Mouse (Mus musculus) liver, embryonic 15.5 days (tissue): ENCODE results near the gene N6amt1. TPM values are rescaled to one million over a fixed set of nuclear protein-coding genes. Genes with fewer than 3 reads are reported as not detected.
A peak's percentile ranks its signal among the peaks of the same experiment; 100 is the strongest.

Experiments
- ATAC-seq: fragments of 200-750 bp; cut with Nextera tagmentation; 2 replicates; pipeline ENCODE4 v1.8.0; 2017; ENCODE audit warnings: moderate number of reproducible peaks, mild to moderate bottlenecking, moderate library complexity; ENCODE audit not compliant: insufficient read depth
- H3K27ac ChIP-seq: fragments of 300-500 bp; sonication (generic); replicated peaks from 2 replicates; pipeline ENCODE4 v1.5.1; 2015; ENCODE audit warnings: mild to moderate bottlenecking, inconsistent platforms
- H3K27me3 ChIP-seq: fragments of 300-500 bp; sonication (generic); 2 replicates; pipeline ENCODE4 v1.6.1; 2015; ENCODE audit warnings: mild to moderate bottlenecking, inconsistent platforms
- H3K36me3 ChIP-seq: fragments of 300-500 bp; sonication (generic); replicated peaks from 2 replicates; pipeline ENCODE4 v1.6.1; 2015; ENCODE audit warnings: moderate library complexity, mild to moderate bottlenecking, inconsistent platforms
- H3K4me1 ChIP-seq: fragments of 300-500 bp; sonication (generic); replicated peaks from 2 replicates; pipeline ENCODE4 v1.6.1; 2015; ENCODE audit warnings: inconsistent platforms
- H3K4me2 ChIP-seq: fragments of 300-500 bp; sonication (generic); 2 replicates; pipeline ENCODE4 v1.6.1; 2015; ENCODE audit warnings: moderate library complexity, mild to moderate bottlenecking, inconsistent platforms
- H3K4me3 ChIP-seq: fragments of 300-500 bp; sonication (generic); replicated peaks from 2 replicates; pipeline ENCODE4 v1.5.1; 2015; ENCODE audit warnings: mild to moderate bottlenecking, inconsistent platforms
- H3K9ac ChIP-seq: fragments of 300-500 bp; sonication (generic); 2 replicates; pipeline ENCODE4 v1.6.1; 2015; ENCODE audit warnings: moderate library complexity, mild to moderate bottlenecking, inconsistent platforms
- H3K9me3 ChIP-seq: fragments of 300-500 bp; sonication (generic); replicated peaks from 2 replicates; pipeline ENCODE4 v1.6.1; 2016; ENCODE audit warnings: inconsistent platforms
- WGBS: fragments of 180-500 bp; shearing (Covaris S2); methylation state at CpG from one replicate; pipeline ENCODE4 v1.1.7; 2015; ENCODE audit warnings: mixed read lengths; ENCODE audit not compliant: insufficient replicate concordance; 5-methylcytosine and 5-hydroxymethylcytosine counted together
- polyA plus RNA-seq: library from polyadenylated mRNA; unstranded; fragments of >200 nt; fragmentation: Nextera tagmentation; extraction: Ambion mirVana; gene quantifications from 2 replicates; pipeline ENCODE4 v1.2.1, GENCODE M21; 2015

The N6amt1 gene
- polyA plus RNA-seq, 1 experiment from 2014 or later, result 6.0 TPM

DNA sequence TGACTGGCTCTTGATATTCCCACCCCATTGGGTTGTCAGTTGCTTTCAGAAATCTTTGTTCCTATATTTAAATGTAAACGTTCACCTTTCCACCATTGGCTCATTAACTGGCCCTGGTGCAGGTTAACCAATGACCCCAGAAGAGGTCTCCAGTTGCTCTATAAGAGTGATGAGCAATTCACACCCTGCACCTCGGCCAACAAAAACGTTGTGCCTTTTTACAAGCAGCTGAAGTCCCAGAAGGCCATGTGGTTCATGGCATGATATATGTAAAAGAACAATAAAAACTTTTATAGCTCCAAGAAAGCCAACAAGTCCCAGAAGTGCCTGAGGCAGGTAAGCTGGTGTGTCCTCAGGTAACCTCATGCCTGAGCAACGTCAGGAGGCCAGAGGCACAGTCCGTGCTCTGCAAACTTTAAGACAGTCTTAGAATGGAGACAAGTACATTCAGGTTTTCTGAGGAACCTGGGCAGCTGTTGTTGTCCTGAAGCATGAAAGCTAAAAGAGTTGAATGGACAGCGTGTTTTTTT, 12.9 kb upstream of the N6amt1 start:
- H3K4me3 ChIP-seq, result no peak overlapping the region
- H3K27ac ChIP-seq, result no peak overlapping the region
- no peak for ATAC-seq
- WGBS, result 57% methylated on average over 6 of the region's 6 CpGs
- no peak overlapping the region for H3K9ac ChIP-seq
- H3K9me3 ChIP-seq, result no peaks in the 10 kb centered on the region
- no peaks in the 10 kb centered on the region for H3K27me3 ChIP-seq
- no peaks in the 10 kb centered on the region for H3K36me3 ChIP-seq
- H3K4me2 ChIP-seq, result no peak overlapping the region
- no peaks in the 10 kb centered on the region for H3K4me1 ChIP-seq

DNA sequence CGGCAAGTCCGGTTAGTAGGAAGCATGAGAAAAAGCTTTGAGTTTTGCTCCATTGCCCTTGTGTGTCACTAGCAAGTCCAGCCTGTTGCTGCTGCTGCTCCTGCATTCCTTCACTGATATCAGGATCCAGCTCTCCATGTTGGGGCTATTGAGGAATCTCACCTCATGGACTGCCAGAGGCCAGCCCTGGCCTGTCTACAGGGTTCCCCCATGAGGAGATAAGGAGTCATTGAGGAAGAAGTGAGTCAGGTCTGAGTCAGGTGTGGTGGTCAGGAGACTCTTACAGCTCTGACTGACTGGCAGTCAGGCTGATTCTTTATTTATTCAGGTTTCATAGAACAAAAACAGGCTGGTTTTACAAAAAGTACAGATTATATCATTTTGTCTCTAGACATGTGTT, 5.9 kb upstream of the N6amt1 start:
- H3K4me3 ChIP-seq, result no peak overlapping the region
- no peak for ATAC-seq
- no peak overlapping the region for H3K4me2 ChIP-seq
- no peaks in the 10 kb centered on the region for H3K4me1 ChIP-seq
- H3K36me3 ChIP-seq, result no peaks in the 10 kb centered on the region
- no peaks in the 10 kb centered on the region for H3K9me3 ChIP-seq
- H3K9ac ChIP-seq, result no peak overlapping the region
- H3K27ac ChIP-seq, result no peak overlapping the region
- 0 out of 2 replicates have a peak, but pooled peaks cover 4% of the 10 kb centered on the region for H3K27me3 ChIP-seq
- 85% methylated on average over 2 of the region's 2 CpGs for WGBS

DNA sequence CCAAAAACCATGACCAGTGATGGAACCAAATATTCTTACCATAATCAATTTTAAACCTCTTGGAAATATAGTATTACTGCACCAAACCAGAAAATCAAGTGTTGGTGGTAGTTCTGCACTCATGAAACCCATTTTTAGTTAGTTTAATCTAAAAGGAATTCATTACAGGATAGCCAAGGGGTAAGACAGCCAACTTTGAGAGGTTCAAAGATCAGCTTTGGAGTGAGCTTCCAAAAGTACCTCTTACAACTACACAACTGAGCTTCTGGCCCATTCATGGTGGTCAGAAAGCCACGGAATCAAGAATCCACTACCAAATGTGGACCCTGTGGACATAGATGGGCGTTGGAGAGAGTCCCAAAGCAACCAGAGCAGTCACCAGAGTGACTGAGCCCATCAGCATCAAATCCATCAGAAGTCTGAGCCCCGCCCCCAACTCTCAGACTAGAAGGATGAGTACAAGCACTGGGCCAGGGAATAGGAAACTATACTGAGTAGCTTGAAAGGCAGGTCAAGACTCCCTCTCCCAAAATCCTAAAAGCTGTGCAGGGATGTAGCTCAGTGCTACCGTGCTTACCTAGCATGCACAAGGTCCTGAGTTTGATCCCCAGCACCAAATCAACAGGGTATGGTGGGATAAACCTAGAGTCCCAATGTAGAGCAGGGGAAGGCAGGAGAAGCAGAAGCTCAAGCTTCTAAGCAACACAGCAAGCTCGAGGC, 2.4 kb upstream of the N6amt1 start:
- no peak overlapping the region for H3K9ac ChIP-seq
- no peak overlapping the region for H3K4me3 ChIP-seq
- no peak for ATAC-seq
- 56% methylated on average over 5 of the region's 5 CpGs for WGBS
- H3K27ac ChIP-seq, result no peak overlapping the region
- no peaks in the 10 kb centered on the region for H3K9me3 ChIP-seq
- no peak overlapping the region for H3K4me2 ChIP-seq
- 0 out of 2 replicates have a peak, but pooled peaks cover 4% of the 10 kb centered on the region for H3K27me3 ChIP-seq
- 0 out of 2 replicates have a peak, but pooled peaks cover 6% of the 10 kb centered on the region for H3K36me3 ChIP-seq
- peaks cover 11% of the 10 kb centered on the region; the same call in 1 of the 2 replicates for H3K4me1 ChIP-seq

DNA sequence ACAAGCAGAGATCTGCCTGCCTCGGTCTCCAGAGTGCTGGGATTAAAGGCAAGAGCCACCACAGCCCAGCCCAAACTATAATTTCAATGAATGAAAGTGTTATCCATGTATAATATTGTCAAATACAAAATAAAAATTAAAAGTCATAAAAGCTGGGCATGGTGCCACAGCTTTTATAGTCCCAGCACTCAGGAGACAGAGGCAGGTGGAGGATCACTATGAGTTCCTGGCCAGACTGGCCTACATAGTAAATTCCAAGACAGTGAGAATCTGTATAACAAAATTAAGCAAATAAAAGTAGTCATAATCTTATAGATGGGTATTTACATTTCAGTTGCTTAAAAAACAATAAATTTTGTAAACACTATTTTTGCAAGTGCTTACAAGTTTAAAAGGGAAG, 380 bp upstream of the N6amt1 start:
- Histone ChIP-seq H3K4me2 (peak overlapping the region; percentile 67), H3K27ac (no peak overlapping the region), H3K4me3 (peak overlapping the region; percentile 89), H3K9me3 (no peaks in the 10 kb centered on the region), H3K4me1 (peaks cover 11% of the 10 kb centered on the region; the same call in 1 of the 2 replicates), H3K9ac (no peak overlapping the region), H3K36me3 (0 out of 2 replicates have a peak, but pooled peaks cover 11% of the 10 kb centered on the region), H3K27me3 (0 out of 2 replicates have a peak, but pooled peaks cover 4% of the 10 kb centered on the region)
- 96% methylated on average over 1 of the region's 1 CpGs for whole genome bisulfite sequencing
- no peak for ATAC-seq

DNA sequence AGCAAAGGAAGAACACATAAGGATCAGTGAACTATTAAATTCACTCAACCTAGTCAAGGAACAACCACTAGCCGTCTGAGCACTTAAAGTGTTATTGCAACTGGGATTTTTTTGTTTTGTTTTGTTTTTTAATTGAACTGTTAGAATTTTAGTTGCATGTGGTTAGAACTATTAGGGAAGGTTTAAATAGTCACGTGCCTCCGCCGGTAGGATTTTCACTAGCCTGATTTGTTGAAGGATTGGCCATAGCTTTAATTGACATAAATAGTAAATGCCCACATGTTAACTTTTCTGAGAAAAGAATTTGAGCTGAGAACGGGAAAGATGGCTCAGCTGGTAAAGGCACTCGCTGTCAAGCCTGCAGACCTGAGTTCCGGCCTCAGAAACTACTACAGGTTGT, 763 bp downstream of the N6amt1 start:
- no peak overlapping the region for H3K9ac ChIP-seq
- 0 out of 2 replicates have a peak, but pooled peaks cover 11% of the 10 kb centered on the region for H3K36me3 ChIP-seq
- no peaks in the 10 kb centered on the region for H3K9me3 ChIP-seq
- ATAC-seq, result no peak
- H3K27me3 ChIP-seq, result 0 out of 2 replicates have a peak, but pooled peaks cover 4% of the 10 kb centered on the region
- peak overlapping the region; percentile 89 for H3K4me3 ChIP-seq
- peaks cover 11% of the 10 kb centered on the region; the same call in 1 of the 2 replicates for H3K4me1 ChIP-seq
- WGBS, result 76% methylated on average over 7 of the region's 7 CpGs
- no peak overlapping the region for H3K27ac ChIP-seq
- H3K4me2 ChIP-seq, result peak overlapping the region; percentile 67

DNA sequence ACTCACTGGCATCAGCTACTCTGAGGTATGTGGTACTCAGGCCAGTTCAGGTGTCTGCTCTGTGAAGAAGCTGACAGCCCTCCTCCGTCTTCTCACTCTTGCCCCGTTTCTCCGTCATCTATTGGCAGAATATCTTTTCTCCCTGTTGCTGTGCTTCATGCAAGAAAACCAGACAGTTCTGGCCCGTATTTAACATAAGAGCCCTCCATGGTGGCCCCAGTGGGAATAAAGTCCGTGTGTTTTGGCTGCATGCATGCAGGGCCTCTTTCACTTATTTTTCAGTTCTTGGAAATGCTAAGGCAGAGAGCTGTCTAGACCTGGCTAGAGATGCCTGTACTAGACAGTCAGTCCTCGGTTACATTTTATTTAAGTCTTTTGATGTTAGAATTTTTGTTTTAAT, 6.1 kb downstream of the N6amt1 start:
- Histone ChIP-seq H3K9me3 (no peaks in the 10 kb centered on the region), H3K9ac (no peak overlapping the region), H3K4me3 (no peak overlapping the region), H3K27ac (no peak overlapping the region), H3K4me2 (no peak overlapping the region), H3K4me1 (no peaks in the 10 kb centered on the region), H3K27me3 (no peaks in the 10 kb centered on the region), H3K36me3 (peaks cover 27% of the 10 kb centered on the region)
- WGBS, result 78% methylated on average over 6 of the region's 6 CpGs
- ATAC-seq, result no peak

DNA sequence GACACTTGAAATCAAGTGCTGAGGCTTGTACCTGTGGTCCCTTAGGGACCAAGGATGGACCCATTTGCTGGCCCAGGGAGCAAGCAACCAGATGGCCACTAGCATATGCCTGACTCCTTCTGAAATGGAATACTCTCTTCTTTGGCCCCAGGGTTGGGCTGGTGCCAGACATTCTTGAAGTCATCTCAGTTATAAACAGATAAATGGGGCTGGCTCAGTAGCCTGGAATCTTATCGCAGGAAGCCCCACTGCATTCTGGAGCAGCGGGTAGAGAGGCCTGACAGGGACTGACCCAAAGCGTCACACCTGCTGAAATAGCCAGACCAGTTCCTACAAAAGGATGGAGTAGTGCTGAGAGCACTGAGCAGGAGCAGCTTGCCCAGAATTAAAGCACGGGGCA, 10.2 kb downstream of the N6amt1 start:
- no peak overlapping the region for H3K4me3 ChIP-seq
- no peak for ATAC-seq
- peaks cover 17% of the 10 kb centered on the region for H3K36me3 ChIP-seq
- 76% methylated on average over 4 of the region's 4 CpGs for WGBS
- no peaks in the 10 kb centered on the region for H3K4me1 ChIP-seq
- H3K9me3 ChIP-seq, result no peaks in the 10 kb centered on the region
- H3K27ac ChIP-seq, result no peak overlapping the region
- H3K9ac ChIP-seq, result no peak overlapping the region
- no peak overlapping the region for H3K4me2 ChIP-seq
- H3K27me3 ChIP-seq, result no peaks in the 10 kb centered on the region

DNA sequence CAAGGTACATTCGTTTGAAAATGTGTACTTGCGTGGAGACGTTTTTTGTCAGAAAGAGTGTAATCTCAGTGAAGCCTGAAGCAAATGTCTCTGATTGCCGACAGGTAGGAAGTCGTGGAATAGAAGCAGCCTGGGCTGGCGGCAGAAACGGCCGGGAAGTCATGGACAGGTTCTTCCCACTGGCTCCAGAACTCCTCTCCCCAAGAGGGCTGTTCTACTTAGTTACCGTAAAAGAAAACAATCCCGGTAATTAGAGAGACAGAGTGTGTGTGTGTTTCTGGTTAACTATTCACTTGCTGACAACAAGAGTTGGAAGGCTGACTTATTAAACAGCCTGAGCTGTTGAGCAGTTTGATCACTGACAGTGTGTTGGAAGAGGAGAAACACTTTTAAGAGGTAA, 12.1 kb downstream of the N6amt1 start:
- H3K9me3 ChIP-seq, result no peaks in the 10 kb centered on the region
- peaks cover 17% of the 10 kb centered on the region for H3K36me3 ChIP-seq
- H3K4me1 ChIP-seq, result no peaks in the 10 kb centered on the region
- no peak for ATAC-seq
- no peak overlapping the region for H3K27ac ChIP-seq
- H3K9ac ChIP-seq, result no peak overlapping the region
- WGBS, result 70% methylated on average over 10 of the region's 10 CpGs
- H3K4me3 ChIP-seq, result no peak overlapping the region
- H3K4me2 ChIP-seq, result no peak overlapping the region
- H3K27me3 ChIP-seq, result no peaks in the 10 kb centered on the region

DNA sequence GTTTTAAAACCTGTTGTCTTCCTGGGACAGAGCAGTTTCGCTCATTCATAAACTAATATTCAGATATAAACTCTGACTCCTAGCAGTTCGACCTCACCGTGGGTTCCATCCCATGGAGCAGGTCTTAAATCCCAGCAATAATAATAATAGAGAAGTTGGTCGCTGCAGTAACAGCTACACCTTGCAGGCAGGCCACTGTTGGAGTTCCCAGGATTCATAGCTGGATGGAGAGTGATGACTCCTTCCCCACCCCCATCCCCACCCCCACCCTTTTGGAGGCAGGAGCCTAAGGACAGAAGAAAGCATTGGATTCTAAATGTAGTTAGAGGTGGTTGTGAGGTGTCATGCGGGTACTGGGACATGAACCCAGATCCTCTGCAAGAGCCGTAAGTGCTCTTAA, 12.5 kb downstream of the N6amt1 start:
- WGBS, result 80% methylated on average over 6 of the region's 6 CpGs
- Histone ChIP-seq H3K9me3 (no peaks in the 10 kb centered on the region), H3K27ac (no peak overlapping the region), H3K4me2 (no peak overlapping the region), H3K36me3 (peaks cover 17% of the 10 kb centered on the region), H3K4me1 (no peaks in the 10 kb centered on the region), H3K27me3 (no peaks in the 10 kb centered on the region), H3K9ac (no peak overlapping the region), H3K4me3 (no peak overlapping the region)
- no peak for ATAC-seq

DNA sequence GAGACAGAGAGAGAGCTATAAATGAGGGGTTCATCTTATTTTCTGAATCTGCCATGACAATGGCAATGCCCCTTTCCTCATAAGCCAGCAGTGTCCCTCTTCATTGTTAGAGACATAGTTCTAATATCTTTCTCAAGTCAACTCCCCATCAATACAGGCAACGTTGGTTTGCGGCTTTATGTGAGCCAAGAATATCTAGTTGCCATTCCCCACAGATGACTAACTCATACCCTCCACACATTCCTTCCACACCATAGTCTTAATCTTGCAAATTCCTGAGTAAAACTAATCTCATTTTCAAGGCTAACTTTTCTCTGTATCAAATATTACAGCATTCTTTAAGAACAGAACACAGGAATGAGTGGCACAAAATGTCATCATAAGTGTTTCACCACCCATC, 29.0 kb downstream of the N6amt1 start:
- no peak overlapping the region for H3K4me3 ChIP-seq
- H3K27ac ChIP-seq, result no peak overlapping the region
- H3K9me3 ChIP-seq, result no peaks in the 10 kb centered on the region
- H3K27me3 ChIP-seq, result no peaks in the 10 kb centered on the region
- H3K36me3 ChIP-seq, result peaks cover 79% of the 10 kb centered on the region
- no peak overlapping the region for H3K9ac ChIP-seq
- no peaks in the 10 kb centered on the region for H3K4me1 ChIP-seq
- no peak overlapping the region for H3K4me2 ChIP-seq
- 85% methylated on average over 2 of the region's 2 CpGs for WGBS
- ATAC-seq, result no peak

DNA sequence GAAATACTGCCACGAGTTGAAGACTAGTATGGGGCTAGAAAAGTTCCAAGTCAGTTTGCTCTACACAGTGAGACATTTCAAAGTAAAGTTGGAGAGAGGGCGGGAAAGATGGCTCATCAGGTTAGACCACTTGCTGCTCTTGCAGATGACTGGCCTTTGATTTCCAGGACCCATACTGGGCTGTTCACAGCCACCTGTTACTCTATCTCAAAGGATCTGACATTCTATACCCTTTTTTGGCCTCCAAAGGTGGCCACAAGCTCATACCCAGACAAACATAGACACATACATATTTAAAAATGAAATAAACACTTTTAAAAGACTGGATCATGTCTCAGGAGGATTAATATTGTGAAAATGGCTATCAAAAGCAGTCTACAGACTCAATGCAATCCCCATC, 30.4 kb downstream of the N6amt1 start:
- no peak overlapping the region for H3K9ac ChIP-seq
- no peak overlapping the region for H3K4me2 ChIP-seq
- ATAC-seq, result no peak
- no peak overlapping the region for H3K4me3 ChIP-seq
- H3K27me3 ChIP-seq, result no peaks in the 10 kb centered on the region
- H3K9me3 ChIP-seq, result no peaks in the 10 kb centered on the region
- no peak overlapping the region for H3K27ac ChIP-seq
- peaks cover 81% of the 10 kb centered on the region for H3K36me3 ChIP-seq
- no peaks in the 10 kb centered on the region for H3K4me1 ChIP-seq
- 69% methylated on average over 2 of the region's 2 CpGs for WGBS
